Mouse (Mus musculus) bone marrow macrophage, adult 2 months (primary cell): ENCODE data around the gene Ube4a.

Experiments
- CTCF ChIP-seq: IDR thresholded peaks from 2 replicates; pipeline ENCODE4 v1.5.1; 2012; ENCODE audit warnings: low read depth, mild to moderate bottlenecking, low read length, moderate library complexity
- POLR2A ChIP-seq: IDR thresholded peaks from 2 replicates; pipeline ENCODE4 v1.6.1; 2012; ENCODE audit warnings: mild to moderate bottlenecking, low read depth, low read length, borderline replicate concordance

DNA sequence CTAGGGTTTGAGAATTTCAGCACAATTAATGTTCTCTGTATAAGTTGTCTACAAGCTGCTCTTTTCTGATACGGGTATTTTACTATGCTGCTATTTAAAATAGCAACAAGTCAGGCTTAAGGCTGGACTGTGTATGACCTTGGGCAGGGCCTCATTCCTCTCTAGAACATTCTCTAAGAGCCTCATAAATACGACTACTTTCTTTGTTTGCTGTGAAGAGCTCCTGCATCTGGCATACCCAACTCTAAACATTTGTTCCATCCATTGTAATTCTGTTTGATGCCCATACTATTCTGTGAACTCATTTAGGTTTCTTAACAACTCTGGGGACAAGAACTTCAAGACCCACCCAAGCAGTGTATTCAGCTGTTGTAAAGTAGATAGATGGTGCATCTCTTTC is 17.6 kb upstream of the Ube4a start:
- TF ChIP-seq CTCF (no peak), POLR2A (no peak)
